Mouse (Mus musculus) limb, embryonic 14.5 days (tissue): ENCODE measurements at regions not wholly inside any gene's neighbourhood (a gene's known extent, or its start where the extent isn't known, plus 50 kb on each side); places are given as distances from the start of the nearest gene placed in this dataset.

ENCODE experiments used
- ATAC-seq: fragments of 200-750 bp; cut with Nextera tagmentation; 2 replicates; pipeline ENCODE4 v1.8.0; 2017; ENCODE audit warnings: low read depth, moderate number of reproducible peaks, moderate TSS enrichment; ENCODE audit not compliant: low FRiP score
- DNase-seq: peaks from one replicate; pipeline ENCODE4 v3.0.0-alpha.2; 2015; ENCODE audit warnings: low spot score
- H3K27ac ChIP-seq: fragments of 300-500 bp; sonication (generic); replicated peaks from 2 replicates; pipeline ENCODE4 v1.5.1; 2014; ENCODE audit warnings: low read depth, mild to moderate bottlenecking, low read length, moderate library complexity, mixed read lengths
- H3K27me3 ChIP-seq: fragments of 300-500 bp; sonication (generic); 2 replicates; pipeline ENCODE4 v1.6.1; 2014; ENCODE audit warnings: low read length, mixed read lengths; ENCODE audit not compliant: control insufficient read depth, insufficient read depth
- H3K36me3 ChIP-seq: fragments of 300-500 bp; sonication (generic); 2 replicates; pipeline ENCODE4 v1.6.1; 2014; ENCODE audit warnings: mild to moderate bottlenecking, low read length, moderate library complexity, mixed read lengths; ENCODE audit not compliant: control insufficient read depth, insufficient read depth
- H3K4me1 ChIP-seq: fragments of 300-500 bp; sonication (generic); 2 replicates; pipeline ENCODE4 v1.6.1; 2014; ENCODE audit warnings: antibody characterized with exemption, low read length, mixed read lengths; ENCODE audit not compliant: control insufficient read depth, insufficient read depth
- H3K4me2 ChIP-seq: fragments of 300-500 bp; sonication (generic); replicated peaks from 2 replicates; pipeline ENCODE4 v1.6.1; 2014; ENCODE audit warnings: low read depth, mild to moderate bottlenecking, low read length, moderate library complexity; ENCODE audit not compliant: severe bottlenecking
- H3K4me3 ChIP-seq: fragments of 300-500 bp; sonication (generic); replicated peaks from 2 replicates; pipeline ENCODE4 v1.5.1; 2014; ENCODE audit warnings: low read length
- H3K9ac ChIP-seq: fragments of 300-500 bp; sonication (generic); 2 replicates; pipeline ENCODE4 v1.6.1; 2014; ENCODE audit warnings: mild to moderate bottlenecking, low read depth, low read length, moderate library complexity; ENCODE audit not compliant: severe bottlenecking
- H3K9me3 ChIP-seq: fragments of 300-500 bp; sonication (generic); 2 replicates; pipeline ENCODE4 v1.6.1; 2016; ENCODE audit warnings: low read length; ENCODE audit not compliant: control insufficient read depth
- POLR2A ChIP-seq: fragments of 200-500 bp; IDR thresholded peaks from 2 replicates; pipeline ENCODE4 v1.8.0; 2012; ENCODE audit warnings: inconsistent platforms, mild to moderate bottlenecking, moderate library complexity, borderline replicate concordance; ENCODE audit not compliant: insufficient read depth, insufficient read length; ENCODE audit errors: extremely low read depth
- WGBS: fragments of 180-500 bp; shearing (Covaris S2); extraction: QIAGEN DNeasy Blood & Tissue Kit; methylation state at CpG from one replicate; pipeline ENCODE4 v1.1.7; 2014; 5-methylcytosine and 5-hydroxymethylcytosine counted together

DNA sequence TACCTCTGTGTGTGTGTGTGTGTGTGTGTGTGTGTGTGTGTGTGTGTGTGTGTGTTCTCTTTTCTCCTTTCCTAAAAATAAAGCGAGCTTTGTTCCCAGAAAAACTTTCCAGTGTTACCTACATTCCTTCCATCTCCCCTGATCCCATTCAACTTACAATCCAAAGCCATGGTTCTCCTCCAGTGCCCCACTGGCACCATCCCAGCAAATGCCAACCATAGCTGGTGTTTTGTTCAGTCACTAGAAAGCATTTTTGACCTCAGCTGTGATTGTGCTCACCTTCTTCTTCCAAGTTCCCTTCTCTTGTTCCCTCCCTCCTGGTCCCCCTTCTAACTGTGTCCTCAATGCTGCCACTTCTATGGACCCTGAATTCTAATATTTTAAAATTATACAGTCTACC lies 614.1 kb upstream of the Mpdz start:
- no peak for TF ChIP-seq POLR2A
- WGBS = 75% methylated on average over 1 of the region's 1 CpGs
- Histone ChIP-seq H3K36me3 (no peaks in the 10 kb centered on the region), H3K4me2 (no peak overlapping the region), H3K27me3 (no peaks in the 10 kb centered on the region), H3K4me1 (peaks cover 2% of the 10 kb centered on the region; the same call in 1 of the 2 replicates), H3K9ac (no peak overlapping the region), H3K27ac (no peak overlapping the region), H3K4me3 (no peak overlapping the region), H3K9me3 (no peaks in the 10 kb centered on the region)
- no peak for ATAC-seq
- no peak for DNase-seq

DNA sequence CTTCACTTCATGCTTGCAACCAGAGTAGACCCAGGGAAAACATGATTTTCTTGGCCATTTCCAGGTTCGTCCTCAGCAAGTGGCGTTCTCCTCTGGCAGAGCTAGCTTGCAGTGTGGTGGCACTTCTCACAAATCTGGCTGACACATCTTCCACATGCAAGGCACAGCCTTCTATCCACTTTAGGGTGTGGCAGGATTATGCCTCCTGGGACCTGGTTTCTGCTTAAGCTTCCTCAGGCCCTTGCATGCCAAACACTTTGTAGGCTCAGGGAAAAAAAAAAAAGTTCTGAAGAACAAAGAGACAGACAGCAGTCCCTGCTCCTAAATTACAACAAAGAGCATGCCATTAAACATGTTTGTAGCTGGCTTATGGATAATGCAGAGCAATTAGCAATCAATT lies 605.6 kb upstream of the Mpdz start:
- Histone ChIP-seq H3K9me3 (no peaks in the 10 kb centered on the region), H3K27me3 (no peaks in the 10 kb centered on the region), H3K4me2 (no peak overlapping the region), H3K4me1 (no peaks in the 10 kb centered on the region), H3K9ac (no peak overlapping the region), H3K4me3 (no peak overlapping the region), H3K27ac (no peak overlapping the region), H3K36me3 (no peaks in the 10 kb centered on the region)
- TF ChIP-seq POLR2A = no peak
- DNase-seq = no peak
- ATAC-seq = no peak
- 76% methylated on average over 2 of the region's 2 CpGs for WGBS

DNA sequence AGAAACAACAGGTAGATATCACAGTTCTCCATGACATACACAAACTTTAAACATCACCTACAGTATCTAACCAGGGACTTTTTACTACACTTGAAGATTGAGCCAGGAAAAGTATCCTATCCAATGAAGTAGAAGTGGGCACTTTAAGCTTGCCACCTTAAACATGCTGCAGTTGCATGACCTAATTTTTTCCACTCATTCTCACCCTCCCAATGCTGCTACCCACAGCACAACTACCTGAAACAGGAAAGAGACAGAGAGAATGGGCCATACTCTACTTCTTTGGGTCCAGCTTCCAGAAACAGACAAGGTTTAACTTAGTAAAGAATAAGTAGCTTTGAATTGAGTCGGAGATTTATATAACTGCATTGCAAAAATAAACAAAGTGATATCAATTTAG lies 594.9 kb upstream of the Mpdz start:
- Histone ChIP-seq H3K4me1 (peaks cover 12% of the 10 kb centered on the region), H3K4me2 (no peak overlapping the region), H3K9ac (no peak overlapping the region), H3K9me3 (no peaks in the 10 kb centered on the region), H3K27ac (no peak overlapping the region), H3K36me3 (no peaks in the 10 kb centered on the region), H3K4me3 (no peak overlapping the region), H3K27me3 (no peaks in the 10 kb centered on the region)
- ATAC-seq (no peak), DNase-seq (no peak)
- no peak for TF ChIP-seq POLR2A
- 84% methylated on average over 1 of the region's 1 CpGs for WGBS

DNA sequence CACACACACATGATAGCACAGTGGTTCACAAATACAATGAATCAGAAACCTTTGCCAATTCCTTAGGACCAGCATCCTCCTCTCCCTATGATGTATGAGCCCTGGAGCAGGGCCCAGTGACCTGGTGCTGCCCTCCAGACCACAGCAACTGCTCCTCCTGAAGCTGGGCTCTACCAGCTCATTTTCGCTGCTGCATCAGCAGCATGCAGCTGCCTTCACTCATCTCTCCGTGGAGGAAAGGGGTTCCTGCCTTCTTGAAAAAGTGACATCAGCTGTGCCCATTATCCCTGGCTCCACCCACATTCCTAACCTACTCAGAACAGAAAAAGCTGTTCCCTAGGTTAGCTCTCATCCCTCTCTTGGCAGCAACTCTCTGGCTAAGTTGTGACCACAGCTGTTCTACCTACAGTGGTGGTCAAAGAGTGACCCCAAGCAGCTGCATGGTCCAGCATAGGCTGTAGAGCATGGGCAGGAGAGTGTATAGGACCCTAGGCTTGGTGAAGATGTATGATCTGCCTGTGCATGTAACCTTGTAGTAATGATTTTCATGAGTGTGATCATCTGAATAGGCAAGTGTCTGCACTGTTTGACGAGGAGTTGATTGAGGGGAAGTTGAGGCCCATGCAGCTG lies 592.6 kb upstream of the Mpdz start:
- Histone ChIP-seq H3K27me3 (no peaks in the 10 kb centered on the region), H3K36me3 (no peaks in the 10 kb centered on the region), H3K4me2 (no peak overlapping the region), H3K9me3 (no peaks in the 10 kb centered on the region), H3K9ac (no peak overlapping the region), H3K4me3 (no peak overlapping the region), H3K4me1 (peaks cover 12% of the 10 kb centered on the region), H3K27ac (no peak overlapping the region)
- no peak for TF ChIP-seq POLR2A
- peak; percentile 65 for ATAC-seq
- 44% methylated on average over 3 of the region's 3 CpGs for whole genome bisulfite sequencing
- DNase-seq = peak; percentile 64

DNA sequence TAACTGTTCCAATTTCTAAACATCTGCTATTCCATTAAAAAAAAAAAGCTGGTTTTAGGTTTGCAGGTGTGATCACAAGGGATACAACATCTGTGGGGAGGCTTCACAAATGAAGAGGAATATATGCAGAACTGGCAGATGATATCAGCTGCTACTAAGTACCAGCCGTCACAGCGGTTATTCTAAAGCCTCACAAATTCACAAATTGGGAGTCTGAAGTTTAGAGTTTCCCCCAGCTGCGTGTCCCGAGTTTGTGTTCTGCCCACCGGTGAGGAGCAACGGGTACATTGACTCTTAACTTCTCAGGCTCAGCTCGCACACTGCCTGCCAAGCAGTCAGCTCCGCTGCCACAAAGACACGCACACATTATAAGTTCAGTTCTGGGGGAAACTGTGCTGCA lies 586.6 kb upstream of the Mpdz start:
- Histone ChIP-seq H3K36me3 (no peaks in the 10 kb centered on the region), H3K9me3 (no peaks in the 10 kb centered on the region), H3K4me2 (no peak overlapping the region), H3K4me3 (no peak overlapping the region), H3K27ac (no peak overlapping the region), H3K9ac (no peak overlapping the region), H3K4me1 (no peaks in the 10 kb centered on the region), H3K27me3 (no peaks in the 10 kb centered on the region)
- no peak for TF ChIP-seq POLR2A
- no peak for DNase-seq
- ATAC-seq = peak; percentile 55; the same call in 1 of the 2 replicates
- WGBS = 65% methylated on average over 9 of the region's 9 CpGs
